Mouse (Mus musculus) gastrocnemius, adult 2 months (tissue): ENCODE results near the gene Fgf8. TPM values are rescaled to one million over a fixed set of nuclear protein-coding genes. Genes with fewer than 3 reads are reported as not detected.

Experiments used
- DNase-seq: peaks from one replicate; pipeline ENCODE4 v3.0.0; 2022
- H3K27ac ChIP-seq: fragments of 200-600 bp; 2 replicates; pipeline ENCODE4 v1.8.1; 2022; ENCODE audit warnings: mild to moderate bottlenecking
- H3K4me3 ChIP-seq: fragments of 200-600 bp; 2 replicates; pipeline ENCODE4 v1.8.1; 2022; ENCODE audit warnings: mild to moderate bottlenecking, moderate library complexity
- CTCF ChIP-seq: fragments of 200-600 bp; IDR thresholded peaks from 2 replicates; pipeline ENCODE4 v1.8.1; 2022; ENCODE audit warnings: antibody characterized with exemption, mild to moderate bottlenecking, moderate library complexity
- intact Hi-C: fragments of 180-260 bp; cut with DNase I; formaldehyde crosslinking; loops from one replicate; pipeline ENCODE4 v1.15.1; 2025
- total RNA-seq, 2 experiments: library from RNA; stranded (reverse); gene quantifications; 2 replicates each; pipeline ENCODE4 v1.2.3; 2021

The Fgf8 gene
- total RNA-seq, 2 experiments from 2014 or later = not detected

- TF ChIP-seq CTCF = no peak
- intact Hi-C loops = no loop called here
- no peak for DNase-seq
- peak overlapping the region; percentile 99 for H3K4me3 ChIP-seq
- peak overlapping the region; percentile 29; the same call in 1 of the 2 replicates for H3K27ac ChIP-seq
These were observed 37.7 kb upstream of the Fgf8 start for GRCm38 (mm10) chr19:45780350-45780915.

GRCm38 (mm10) chr19:45775486-45775885 is 32.8 kb upstream of the Fgf8 start:
- DNase-seq = no peak
- no peak for TF ChIP-seq CTCF
- intact Hi-C loops = no loop called here

GRCm38 (mm10) chr19:45771501-45771900 is 28.8 kb upstream of the Fgf8 start:
- Histone ChIP-seq H3K27ac (no peak overlapping the region), H3K4me3 (no peak overlapping the region)
- TF ChIP-seq CTCF = no peak
- intact Hi-C loops = no loop called here
- DNase-seq = no peak

More at GRCm38 (mm10) chr19:45775486-45775885, 32.8 kb upstream of the Fgf8 start:
- H3K4me3 ChIP-seq = no peak overlapping the region
- H3K27ac ChIP-seq = no peak overlapping the region

DNA sequence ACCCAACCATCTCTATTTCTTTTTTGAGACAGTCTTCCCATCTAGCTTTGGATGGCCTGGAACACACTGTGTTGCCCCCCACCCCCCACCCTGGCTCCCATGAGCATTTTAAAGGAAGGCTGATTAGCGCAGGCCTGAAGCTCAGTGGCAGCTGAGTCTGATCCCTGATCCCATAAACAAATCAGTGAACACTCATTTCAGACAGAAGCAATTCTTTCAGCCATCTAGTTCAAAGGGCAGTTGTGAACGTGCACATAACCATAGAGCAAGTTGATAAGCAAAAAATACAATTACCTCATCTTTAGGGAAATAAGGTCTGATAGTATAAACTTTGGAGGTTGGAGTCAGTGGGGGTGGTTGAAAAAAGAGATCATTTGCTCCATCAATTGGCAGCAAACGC is 18.1 kb upstream of the Fgf8 start:
- H3K4me3 ChIP-seq = no peak overlapping the region
- intact Hi-C loops = no loop called here
- no peak for DNase-seq
- no peak overlapping the region for H3K27ac ChIP-seq
- TF ChIP-seq CTCF = no peak

- H3K4me3 ChIP-seq = no peak overlapping the region
- DNase-seq = no peak
- intact Hi-C loops = no loop called here
- H3K27ac ChIP-seq = no peak overlapping the region
- TF ChIP-seq CTCF = no peak
These were observed 16.0 kb upstream of the Fgf8 start for GRCm38 (mm10) chr19:45758671-45759070.

GRCm38 (mm10) chr19:45753551-45753950 is 10.8 kb upstream of the Fgf8 start:
- DNase-seq = no peak
- no peak for TF ChIP-seq CTCF
- no peak overlapping the region for H3K4me3 ChIP-seq
- intact Hi-C loops = no loop called here
- H3K27ac ChIP-seq = no peak overlapping the region

DNA sequence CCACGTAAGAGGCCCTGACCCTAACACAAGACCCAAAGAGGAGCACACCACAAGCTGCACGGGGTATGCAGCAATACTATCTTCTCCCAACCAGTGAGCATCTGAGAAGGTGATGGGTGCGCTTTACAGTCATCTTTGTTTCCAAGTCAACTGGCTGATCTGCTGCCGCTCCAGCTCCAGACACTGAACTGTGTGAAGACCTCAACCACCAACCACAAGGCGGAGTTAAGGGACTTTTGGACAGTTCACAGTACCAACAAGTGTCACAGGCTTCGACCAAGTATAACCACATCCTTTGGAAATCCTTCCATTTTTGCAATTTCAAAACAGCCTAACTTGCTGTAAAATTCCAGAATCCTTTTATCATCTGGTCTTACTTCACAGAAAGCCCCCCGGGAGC is 9.2 kb upstream of the Fgf8 start:
- DNase-seq = no peak
- Histone ChIP-seq H3K4me3 (no peak overlapping the region), H3K27ac (no peak overlapping the region)
- no peak for TF ChIP-seq CTCF
- intact Hi-C loops = no loop called here

GRCm38 (mm10) chr19:45749243-45750043 is 6.7 kb upstream of the Fgf8 start, which contains the start of gene Npm3:
Gene Npm3 (minus strand): TSS chr19:45749591.
- no peak for TF ChIP-seq CTCF
- DNase-seq = peak; percentile 90
- peak within 1 kb of the TSS; percentile 82 for H3K27ac ChIP-seq
- peak within 1 kb of the TSS; percentile 88 for H3K4me3 ChIP-seq
- intact Hi-C loops = loop anchor here (5.0 kb wide), 1 partner anchor 527 kb away; no protein-coding TSS in a partner anchor

DNA sequence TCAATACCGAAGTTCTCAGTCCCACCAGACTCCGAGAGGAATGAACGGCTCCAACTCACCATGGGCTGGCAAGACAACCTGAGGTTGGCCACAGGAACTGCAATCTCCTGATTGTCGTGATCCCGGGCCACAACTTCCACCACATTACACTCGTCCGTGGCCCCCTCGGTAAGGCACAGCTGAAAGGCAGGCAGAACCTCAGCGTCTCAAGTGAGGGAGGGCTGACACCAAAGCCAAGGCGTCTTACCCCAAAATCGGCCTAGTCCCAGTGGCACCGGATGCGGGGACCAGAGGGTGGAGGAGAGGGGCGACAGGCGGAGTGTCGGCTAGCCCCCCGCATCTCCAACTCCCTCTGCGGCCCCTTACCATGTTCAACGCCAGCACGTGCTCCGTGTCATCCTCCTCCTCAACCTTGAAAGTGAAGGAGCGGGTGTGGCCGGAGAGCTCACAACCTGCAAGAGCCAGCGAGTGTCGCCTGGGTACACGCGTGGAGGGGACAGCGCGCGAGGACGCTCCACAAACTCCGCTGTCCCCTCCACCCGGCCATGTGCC is 6.1 kb upstream of the Fgf8 start:
- intact Hi-C loops = loop anchor here (5.0 kb wide), 1 partner anchor 526 kb away; no protein-coding TSS in a partner anchor
- DNase-seq = no peak
- no peak for TF ChIP-seq CTCF
- H3K4me3 ChIP-seq = peak overlapping the region; percentile 88
- peak overlapping the region; percentile 82 for H3K27ac ChIP-seq

- H3K4me3 ChIP-seq = peak overlapping the region; percentile 88
- intact Hi-C loops = loop anchor here (5.0 kb wide), 1 partner anchor 526 kb away; no protein-coding TSS in a partner anchor
These were observed 5.5 kb upstream of the Fgf8 start for GRCm38 (mm10) chr19:45748206-45748605.

GRCm38 (mm10) chr19:45747028-45747867 is 4.5 kb upstream of the Fgf8 start:
- Histone ChIP-seq H3K27ac (peak overlapping the region; percentile 61; the same call in 1 of the 2 replicates), H3K4me3 (no peak overlapping the region)
- intact Hi-C loops = loop anchor here (5.0 kb wide), 1 partner anchor 525 kb away; no protein-coding TSS in a partner anchor
- DNase-seq = peak; percentile 88
- TF ChIP-seq CTCF = peak; percentile 80

More at GRCm38 (mm10) chr19:45748206-45748605, 5.5 kb upstream of the Fgf8 start:
- DNase-seq = no peak
- no peak overlapping the region for H3K27ac ChIP-seq
- no peak for TF ChIP-seq CTCF
